Mouse (Mus musculus): ENCODE measurements around the gene Ovol1. TPM values are rescaled to one million over a fixed set of nuclear protein-coding genes. Genes with fewer than 3 reads are reported as not detected.

The Ovol1 gene
- polyA plus RNA-seq, 1 experiment from 2014 or later = 19.2 TPM

- no peak overlapping the region for H3K27ac ChIP-seq (ENCODE audit: low read depth, low read length)
- no peaks in the 10 kb centered on the region for H3K27me3 ChIP-seq (replicated peaks; ENCODE audit: control insufficient read depth, insufficient read depth, low read length)
- WGBS = 74% methylated on average over 3 of the region's 3 CpGs
- no peak for TF ChIP-seq CTCF (IDR thresholded peaks at IDR 0.05; ENCODE audit: low read depth)
- no peak overlapping the region for H3K4me2 ChIP-seq (replicated peaks; ENCODE audit: low read depth)
- peak; percentile 86 for ATAC-seq
- no peaks in the 10 kb centered on the region for H3K9me3 ChIP-seq (ENCODE audit: control insufficient read depth)
- no peak overlapping the region for H3K4me3 ChIP-seq (ENCODE audit: low read depth, low read length)
- H3K4me1 ChIP-seq (replicated peaks; ENCODE audit: control insufficient read depth, insufficient read depth, low read length) = no peaks in the 10 kb centered on the region; the same call in 1 of the 2 replicates
- H3K36me3 ChIP-seq (ENCODE audit: control insufficient read depth, insufficient read depth) = no peaks in the 10 kb centered on the region
- no peak overlapping the region for H3K9ac ChIP-seq (ENCODE audit: low read depth, low read length)
Observed at GRCm38 (mm10) chr19:5518721-5519120, 41.7 kb downstream of the Ovol1 start.

DNA sequence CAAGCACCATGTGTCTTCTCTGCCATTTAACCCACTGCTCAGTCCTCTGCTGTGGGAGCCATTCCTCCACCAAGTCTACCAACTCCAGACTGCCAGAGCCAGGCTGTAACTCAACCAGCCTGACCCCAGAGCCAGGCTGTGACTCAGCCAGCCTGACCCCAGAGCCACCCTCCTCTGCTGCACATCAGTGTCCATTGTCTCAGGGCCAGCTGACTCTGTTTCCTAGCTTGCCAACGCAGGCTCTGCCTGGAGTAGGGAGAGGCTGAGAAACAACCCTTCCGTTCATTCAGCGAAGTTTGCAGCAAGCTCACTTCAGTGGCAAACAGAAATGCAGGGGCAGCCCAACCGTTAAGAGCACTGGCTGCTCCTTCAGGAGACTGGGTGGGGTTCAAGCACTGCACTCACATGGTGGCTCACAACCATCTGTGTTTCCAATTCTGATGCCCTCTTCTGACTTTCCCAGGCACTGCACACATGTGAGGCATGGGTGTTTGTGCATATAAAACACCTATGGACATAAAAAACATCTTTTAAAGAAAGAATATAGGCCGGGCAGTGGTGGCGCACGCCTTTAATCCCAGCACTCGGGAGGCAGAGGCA is 43.4 kb downstream of the Ovol1 start:
- Histone ChIP-seq H3K4me3 (ENCODE audit: low read depth, low read length) (no peak overlapping the region), H3K4me2 (replicated peaks; ENCODE audit: low read depth) (no peak overlapping the region), H3K9me3 (ENCODE audit: control insufficient read depth) (no peaks in the 10 kb centered on the region), H3K27me3 (replicated peaks; ENCODE audit: control insufficient read depth, insufficient read depth, low read length) (no peaks in the 10 kb centered on the region), H3K9ac (ENCODE audit: low read depth, low read length) (no peak overlapping the region), H3K36me3 (ENCODE audit: control insufficient read depth, insufficient read depth) (no peaks in the 10 kb centered on the region), H3K27ac (ENCODE audit: low read depth, low read length) (peak overlapping the region; percentile 23), H3K4me1 (replicated peaks; ENCODE audit: control insufficient read depth, insufficient read depth, low read length) (no peaks in the 10 kb centered on the region; the same call in none of the 2 replicates)
- no peak for ATAC-seq
- peak; percentile 32; the same call in 1 of the 2 replicates for TF ChIP-seq CTCF (IDR thresholded peaks at IDR 0.05; ENCODE audit: low read depth)
- WGBS = 78% methylated on average over 8 of the region's 8 CpGs

DNA sequence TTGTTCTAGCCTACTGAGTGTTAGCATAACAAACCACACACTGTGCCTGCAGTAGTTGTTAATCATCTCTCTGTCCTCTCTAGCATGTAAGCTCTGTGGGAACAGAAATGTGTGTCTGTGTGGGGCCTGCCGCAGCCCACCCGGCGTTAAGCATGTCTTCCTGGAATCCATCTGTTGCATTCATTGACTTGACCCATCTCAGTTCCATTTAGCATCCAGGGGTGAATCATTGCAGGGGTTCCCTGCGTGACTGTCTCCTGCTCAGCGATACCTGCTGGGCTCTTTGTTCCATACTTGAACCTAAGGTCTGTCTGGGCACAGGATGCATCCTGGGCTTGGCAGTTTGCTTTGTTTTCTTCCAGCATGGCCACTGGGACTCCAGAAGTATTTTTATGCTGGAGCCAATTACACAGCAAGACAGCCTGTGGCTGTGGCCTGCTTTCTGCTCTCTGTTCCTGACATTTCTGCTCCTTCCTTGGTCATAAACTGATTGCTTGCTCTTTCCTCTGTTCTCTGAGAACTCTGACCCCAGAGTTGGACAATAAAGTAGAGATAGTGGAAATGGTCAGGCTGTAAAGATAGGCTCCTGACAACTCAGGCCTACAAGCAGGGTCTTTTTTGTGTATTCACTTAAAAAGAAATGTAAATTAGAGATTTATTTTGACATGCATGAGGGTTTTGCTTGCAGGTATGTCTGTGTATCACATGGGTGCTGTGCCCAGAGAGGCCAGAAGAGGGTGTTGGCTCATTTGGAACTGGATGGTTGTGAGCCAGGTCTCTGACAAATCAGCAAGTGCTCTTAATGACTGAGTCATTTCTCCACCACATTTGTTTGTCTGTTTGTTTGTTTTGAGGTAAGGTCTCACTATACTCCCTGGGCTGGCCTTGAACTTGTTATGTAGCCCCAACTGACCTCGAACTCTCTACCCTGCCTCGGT is 44.3 kb downstream of the Ovol1 start:
- Histone ChIP-seq H3K27ac (ENCODE audit: low read depth, low read length) (peak overlapping the region; percentile 23), H3K4me1 (replicated peaks; ENCODE audit: control insufficient read depth, insufficient read depth, low read length) (no peaks in the 10 kb centered on the region; the same call in none of the 2 replicates), H3K36me3 (ENCODE audit: control insufficient read depth, insufficient read depth) (no peaks in the 10 kb centered on the region), H3K4me2 (replicated peaks; ENCODE audit: low read depth) (no peak overlapping the region), H3K9ac (ENCODE audit: low read depth, low read length) (no peak overlapping the region), H3K27me3 (replicated peaks; ENCODE audit: control insufficient read depth, insufficient read depth, low read length) (no peaks in the 10 kb centered on the region), H3K9me3 (ENCODE audit: control insufficient read depth) (no peaks in the 10 kb centered on the region), H3K4me3 (ENCODE audit: low read depth, low read length) (no peak overlapping the region)
- 69% methylated on average over 7 of the region's 7 CpGs for WGBS
- ATAC-seq = peak; percentile 44
- peak; percentile 52 for TF ChIP-seq CTCF (IDR thresholded peaks at IDR 0.05; ENCODE audit: low read depth)

DNA sequence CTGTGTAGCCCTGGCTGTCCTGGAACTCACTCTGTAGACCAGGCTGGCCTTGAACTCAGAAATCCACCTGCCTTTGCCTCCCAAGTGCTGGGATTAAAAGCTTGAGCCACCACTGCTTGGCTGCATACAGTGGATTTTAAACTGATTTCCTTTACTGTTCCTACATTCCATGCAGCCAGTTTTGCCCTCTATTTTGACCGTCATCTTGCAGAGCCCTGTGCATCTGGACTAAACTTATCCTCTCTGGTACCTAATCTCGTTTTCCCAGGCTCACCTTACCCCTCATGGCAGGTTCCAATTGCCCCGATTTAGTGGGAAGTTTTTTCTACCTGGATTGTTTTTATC is 47.5 kb downstream of the Ovol1 start:
- Histone ChIP-seq H3K4me1 (replicated peaks; ENCODE audit: control insufficient read depth, insufficient read depth, low read length) (no peaks in the 10 kb centered on the region; the same call in none of the 2 replicates), H3K4me2 (replicated peaks; ENCODE audit: low read depth) (no peak overlapping the region), H3K4me3 (ENCODE audit: low read depth, low read length) (no peak overlapping the region), H3K36me3 (ENCODE audit: control insufficient read depth, insufficient read depth) (no peaks in the 10 kb centered on the region), H3K27me3 (replicated peaks; ENCODE audit: control insufficient read depth, insufficient read depth, low read length) (no peaks in the 10 kb centered on the region), H3K9ac (ENCODE audit: low read depth, low read length) (no peak overlapping the region), H3K9me3 (ENCODE audit: control insufficient read depth) (no peaks in the 10 kb centered on the region), H3K27ac (ENCODE audit: low read depth, low read length) (no peak overlapping the region)
- no peak for ATAC-seq
- WGBS = 84% methylated on average over 3 of the region's 3 CpGs
- no peak for TF ChIP-seq CTCF (IDR thresholded peaks at IDR 0.05; ENCODE audit: low read depth)

- 68% methylated on average over 12 of the region's 12 CpGs for WGBS
- Histone ChIP-seq H3K36me3 (ENCODE audit: control insufficient read depth, insufficient read depth) (no peaks in the 10 kb centered on the region), H3K9ac (ENCODE audit: low read depth, low read length) (no peak overlapping the region), H3K27ac (ENCODE audit: low read depth, low read length) (no peak overlapping the region), H3K27me3 (replicated peaks; ENCODE audit: control insufficient read depth, insufficient read depth, low read length) (no peaks in the 10 kb centered on the region), H3K4me2 (replicated peaks; ENCODE audit: low read depth) (peak overlapping the region; percentile 81; the same call in 1 of the 2 replicates), H3K4me3 (ENCODE audit: low read depth, low read length) (no peak overlapping the region), H3K4me1 (replicated peaks; ENCODE audit: control insufficient read depth, insufficient read depth, low read length) (no peaks in the 10 kb centered on the region; the same call in 1 of the 2 replicates), H3K9me3 (ENCODE audit: control insufficient read depth) (no peaks in the 10 kb centered on the region)
- no peak for TF ChIP-seq CTCF (IDR thresholded peaks at IDR 0.05; ENCODE audit: low read depth)
- ATAC-seq = no peak
Observed at GRCm38 (mm10) chr19:5512091-5513004, 48.1 kb downstream of the Ovol1 start.
